Mouse (Mus musculus): Measurements from ENCODE around the gene Mob3c.
A peak's percentile ranks its signal among the peaks of the same experiment; 100 is the strongest.

Mob3c gene

DNA sequence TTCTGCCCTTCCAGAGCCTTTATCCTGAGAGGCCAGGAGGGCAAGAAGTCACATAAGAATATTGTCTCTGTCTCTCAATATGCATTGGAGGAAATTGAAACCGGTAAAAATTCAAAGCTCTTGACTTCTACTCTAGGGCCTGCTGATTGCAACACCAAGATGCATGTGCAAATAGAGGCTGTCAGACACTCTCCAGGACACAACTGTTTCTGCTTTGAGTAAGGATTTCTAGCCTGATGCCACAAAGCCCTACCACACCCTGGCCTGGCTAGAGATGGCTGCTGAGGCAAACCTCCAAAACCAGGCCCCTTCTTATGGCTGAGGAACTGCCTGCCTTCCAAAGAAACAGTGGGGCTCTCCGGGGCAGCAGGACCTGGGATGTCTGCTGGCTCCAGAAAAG, 7.7 kb downstream of the Mob3c start:
- no peak for DNase-seq (ENCODE audit: low spot score)

DNA sequence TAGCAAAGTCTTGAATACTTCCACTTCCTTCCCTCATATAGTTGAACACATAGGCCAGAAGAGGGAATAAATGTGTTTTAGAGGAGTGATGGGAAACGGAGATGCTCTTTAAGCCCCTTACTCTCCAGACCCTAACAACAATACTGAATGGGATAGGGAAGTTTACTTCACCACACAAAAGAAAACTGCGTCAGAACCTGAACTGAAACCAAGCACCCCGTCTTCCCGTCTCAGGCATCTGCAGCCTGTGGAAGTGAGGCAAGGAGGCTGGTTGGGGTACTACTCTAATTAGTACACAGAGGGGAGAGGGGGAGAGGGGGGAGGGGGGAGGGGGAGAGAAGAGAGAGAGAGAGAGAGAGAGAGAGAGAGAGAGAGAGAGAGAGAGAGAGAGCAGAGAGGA, 10.3 kb downstream of the Mob3c start:
- DNase-seq (ENCODE audit: low spot score): no peak

DNA sequence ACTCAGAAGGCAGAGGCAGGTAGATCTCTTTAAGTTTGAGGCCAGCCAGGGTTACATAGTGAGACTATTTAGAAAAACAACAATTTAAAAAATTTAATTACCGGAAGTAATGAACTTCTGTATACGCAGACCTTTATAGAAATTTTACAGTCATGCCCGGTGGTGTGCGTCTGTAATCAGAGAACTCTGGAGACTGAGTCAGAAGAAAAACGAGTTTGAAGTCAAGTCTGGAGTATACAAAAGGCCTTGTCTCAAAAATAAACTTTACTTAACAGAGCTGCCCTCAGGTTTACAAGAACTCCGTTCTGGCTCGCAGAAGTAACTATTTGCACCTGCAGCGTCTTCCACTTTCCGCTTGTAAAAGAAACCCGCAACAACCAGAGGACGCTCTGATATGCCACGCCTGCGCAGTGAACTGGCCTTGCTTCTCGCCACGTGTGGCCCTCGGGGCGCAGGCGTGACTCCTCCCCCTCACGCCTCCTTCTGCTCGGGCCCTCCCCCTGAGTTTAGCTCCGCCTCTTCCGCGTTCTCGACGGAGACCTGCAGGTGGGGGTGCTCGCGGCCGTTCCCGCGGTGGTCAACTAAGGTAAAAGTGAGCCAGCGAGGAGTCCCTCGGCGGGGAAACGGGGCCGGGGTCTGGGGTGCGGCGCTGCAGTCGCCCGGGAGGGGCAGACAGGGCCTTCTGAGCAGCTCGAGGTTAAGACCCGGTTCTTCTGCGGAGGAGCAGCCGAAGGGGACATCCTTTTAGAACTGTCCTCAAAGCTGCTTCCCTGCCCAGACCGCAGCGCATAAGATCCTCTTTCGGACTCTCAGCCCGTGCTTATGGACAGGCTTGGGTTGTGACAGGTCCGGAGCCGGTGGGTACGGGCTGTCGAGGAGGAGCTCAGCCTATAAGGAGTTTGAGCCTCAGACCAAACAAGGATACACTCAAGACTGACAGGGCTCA, 11.1 kb downstream of the Mob3c start, which contains the start of gene Mknk1:
Gene Mknk1 (plus strand): TSS at position 503 of the 946 bp plus-strand sequence.
- peak; percentile 94 for DNase-seq (ENCODE audit: low spot score)

DNA sequence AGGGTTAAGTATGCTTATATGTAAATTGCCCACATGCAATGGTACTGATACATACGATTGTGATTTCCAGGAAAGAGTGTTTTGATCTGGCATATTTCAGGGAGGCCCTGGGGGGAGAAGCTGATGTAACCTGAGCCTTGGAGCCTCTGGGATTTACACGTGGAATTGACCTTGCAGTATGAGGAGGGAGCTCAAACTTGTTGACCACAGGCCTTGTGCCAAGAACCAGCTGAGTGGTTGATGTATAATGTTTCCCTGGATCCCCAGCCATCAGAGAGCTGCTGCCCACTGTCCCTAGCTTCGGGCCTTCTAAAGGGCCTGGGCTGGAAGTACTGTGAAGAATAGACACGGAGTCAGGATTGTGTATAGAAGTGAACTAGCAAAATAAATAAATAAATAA, 12.1 kb downstream of the Mob3c start:
- DNase-seq (ENCODE audit: low spot score): no peak

DNA sequence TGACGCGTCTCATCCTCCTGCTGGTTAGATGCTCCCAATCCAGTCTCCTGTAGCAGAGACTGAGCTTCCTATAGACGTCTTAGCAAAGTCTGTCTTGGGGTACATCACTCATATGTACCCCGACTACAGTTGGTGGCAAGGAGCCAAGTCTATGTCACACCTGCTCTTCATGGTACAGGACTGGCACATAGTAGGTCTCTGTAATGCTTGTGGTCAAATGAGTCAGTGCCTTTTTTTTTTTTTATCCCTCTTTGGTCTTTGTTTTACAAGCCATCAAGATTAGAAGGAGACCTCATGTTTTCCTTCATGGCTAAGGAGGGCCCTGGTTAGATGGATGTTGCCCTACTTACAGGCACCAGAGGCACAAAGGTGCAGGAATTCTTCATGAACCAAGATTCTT, 12.9 kb downstream of the Mob3c start:
- DNase-seq (ENCODE audit: low spot score): no peak

DNA sequence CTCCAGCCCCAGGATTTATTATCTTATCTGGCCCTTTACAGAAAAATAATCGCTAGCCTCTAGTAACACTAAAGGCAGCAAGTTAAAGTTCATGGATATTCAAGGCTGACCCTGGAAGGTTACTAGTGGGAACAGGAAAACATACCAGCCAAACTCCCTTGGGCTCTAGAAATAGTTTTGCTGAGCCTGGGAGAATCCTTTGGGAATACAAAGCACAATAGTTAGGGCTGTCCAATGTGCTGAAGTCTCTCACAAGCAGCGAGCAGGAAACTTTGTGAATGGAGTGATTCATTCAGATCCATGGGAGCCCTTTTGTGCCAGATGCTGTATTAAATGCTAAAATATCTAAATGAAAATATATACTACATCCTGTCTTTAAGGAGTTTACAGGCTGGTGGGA, 18.8 kb downstream of the Mob3c start:
- no peak for DNase-seq (ENCODE audit: low spot score)

DNA sequence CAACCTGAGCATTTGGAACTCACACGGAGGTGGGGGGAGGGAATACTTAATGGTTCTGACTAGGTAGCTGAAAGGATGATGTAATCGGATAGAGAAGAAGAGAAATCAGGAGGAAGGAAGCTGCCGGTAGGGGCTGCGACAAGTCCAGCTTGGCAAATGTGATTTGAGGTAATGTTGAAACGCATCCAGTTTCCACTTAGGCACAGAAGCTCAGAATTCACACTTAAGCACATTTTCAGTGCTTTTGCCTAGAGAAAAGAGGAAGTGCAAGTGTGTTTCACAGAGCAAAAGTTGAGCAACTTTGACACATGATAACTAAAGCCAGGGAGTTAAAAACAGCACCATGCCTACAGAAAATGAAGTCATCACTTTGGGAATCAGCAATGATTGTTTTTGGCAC, 19.5 kb downstream of the Mob3c start:
- DNase-seq (ENCODE audit: low spot score): no peak

DNA sequence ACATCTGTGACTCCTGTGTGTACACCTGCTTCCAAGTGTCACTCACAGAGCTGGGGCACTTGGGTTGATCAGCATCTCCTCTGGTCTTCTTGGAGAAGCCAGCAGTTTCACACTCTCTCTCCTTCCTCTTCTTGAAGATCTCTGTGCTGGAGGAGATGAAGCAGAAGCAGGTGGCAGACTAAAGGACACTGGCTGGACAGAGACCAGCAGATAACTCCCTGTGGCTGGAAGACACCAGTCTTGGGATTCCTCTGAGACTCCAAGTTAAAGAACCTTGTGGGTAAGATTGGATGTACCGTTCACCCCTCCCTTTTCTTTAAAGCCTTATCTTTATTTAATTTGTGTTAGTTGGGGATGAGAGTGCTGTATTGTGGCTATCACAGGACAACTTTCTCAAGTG, 20.2 kb downstream of the Mob3c start:
- no peak for DNase-seq (ENCODE audit: low spot score)

DNA sequence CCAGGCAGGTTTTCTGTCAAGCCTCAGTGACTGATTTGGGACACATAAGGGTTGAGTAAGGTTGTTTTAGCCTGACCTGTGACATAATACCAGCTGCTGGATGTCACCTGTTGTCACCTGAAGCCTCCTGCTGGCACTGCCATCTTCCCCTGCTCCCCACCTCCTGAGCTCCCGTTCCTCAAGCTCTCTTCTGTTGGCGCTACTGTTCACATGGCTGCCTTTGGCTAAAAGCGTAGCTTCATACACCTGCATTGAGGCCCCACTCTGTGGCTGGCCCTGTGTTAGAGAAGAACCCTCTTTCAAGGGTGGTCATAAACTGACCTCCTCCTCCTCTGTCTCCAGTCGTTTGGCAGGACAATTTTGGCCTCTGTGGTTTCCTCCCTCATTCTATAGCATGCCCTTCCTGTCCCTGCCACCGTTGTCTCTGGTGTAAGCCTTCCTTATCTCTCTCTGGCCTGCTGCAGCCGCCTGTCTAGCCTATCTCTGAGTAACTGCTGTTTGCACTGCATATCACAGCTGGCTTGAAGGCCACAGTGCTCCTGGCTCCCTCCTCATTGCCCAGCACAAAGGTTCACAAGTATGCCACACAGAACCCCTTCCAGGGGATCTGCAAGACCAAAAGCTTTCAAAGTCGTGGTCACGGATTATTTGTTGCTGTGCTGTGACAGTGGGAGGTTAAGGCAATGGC, 21.2 kb downstream of the Mob3c start:
- no peak for DNase-seq (ENCODE audit: low spot score)

DNA sequence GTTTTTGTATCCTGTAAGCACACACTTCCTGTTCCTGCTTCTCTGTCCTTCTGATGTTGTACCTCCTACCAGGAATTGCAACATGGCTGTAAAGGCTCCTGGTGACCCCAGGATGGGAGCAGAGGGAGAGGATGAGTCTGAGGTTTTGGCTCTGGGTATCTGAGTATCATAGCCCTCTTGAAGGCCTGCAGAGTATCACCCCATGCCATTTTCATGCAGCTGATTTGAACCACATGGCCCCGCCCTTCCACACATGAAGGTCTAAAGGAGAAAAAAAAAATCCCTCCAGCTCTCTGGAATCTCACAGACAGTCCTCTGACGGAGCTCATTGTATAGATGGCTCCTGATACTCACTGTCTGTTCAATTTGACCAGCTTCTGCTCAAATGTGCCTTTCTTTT, 22.2 kb downstream of the Mob3c start:
- DNase-seq (ENCODE audit: low spot score): no peak

DNA sequence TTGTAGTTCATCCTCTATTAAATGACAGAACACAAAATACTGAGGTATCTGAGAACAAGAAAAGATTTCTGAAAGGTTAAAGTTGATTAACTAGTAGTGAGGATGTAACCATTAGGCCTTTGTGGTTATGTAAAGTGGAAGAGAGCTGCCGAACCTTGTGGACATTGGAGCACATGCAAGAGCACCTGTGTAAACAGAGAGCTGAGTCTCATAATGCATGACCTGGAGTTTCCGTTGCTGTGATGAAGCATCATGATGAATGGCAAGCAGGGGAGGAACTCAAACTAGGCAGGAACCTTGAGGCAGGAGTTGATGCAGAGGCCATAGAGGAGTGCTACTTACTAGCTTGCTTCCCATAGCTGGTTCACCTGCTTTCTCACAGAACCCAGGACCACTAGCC, 22.7 kb downstream of the Mob3c start:
- no peak for DNase-seq (ENCODE audit: low spot score)

DNA sequence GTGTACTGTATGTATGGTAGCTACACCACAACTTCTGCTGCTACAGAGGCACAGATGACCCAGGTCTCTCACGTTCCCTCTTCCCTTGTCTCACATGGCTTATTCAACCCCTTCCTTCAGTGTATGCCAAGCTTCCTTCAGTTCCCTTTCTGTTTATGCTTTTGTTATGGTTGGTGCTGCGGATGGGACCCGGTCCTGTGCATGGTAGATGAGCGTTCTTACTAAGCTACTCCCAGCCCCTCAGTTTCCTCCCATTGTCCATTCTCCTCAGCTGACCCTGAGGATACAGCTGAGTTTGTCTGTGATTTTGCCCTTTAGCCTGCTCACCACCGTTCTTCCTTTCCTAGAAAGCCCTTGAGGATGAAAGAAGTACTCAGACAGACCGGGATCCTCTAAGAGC, 23.7 kb downstream of the Mob3c start:
- no peak for DNase-seq (ENCODE audit: low spot score)

DNA sequence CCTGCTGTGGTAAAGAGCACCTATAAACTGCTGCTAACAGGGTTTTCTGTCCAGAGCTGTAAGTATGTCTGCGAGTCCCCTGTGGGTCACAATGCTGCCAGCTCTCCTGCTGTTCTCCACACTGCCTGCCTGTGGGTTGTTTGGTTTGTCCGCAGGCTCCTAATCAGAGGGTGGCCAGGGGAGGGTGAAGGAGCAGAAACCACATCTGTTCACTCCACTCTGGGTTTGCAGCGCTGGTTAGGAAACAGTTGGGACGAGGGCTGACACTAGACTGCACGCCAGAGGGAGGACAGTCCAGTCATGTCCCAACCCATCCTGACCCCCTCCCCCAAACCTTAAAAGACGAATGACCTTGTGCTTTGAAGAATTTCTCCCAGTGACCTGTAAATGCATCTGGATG, 27.2 kb downstream of the Mob3c start:
- no peak for DNase-seq (ENCODE audit: low spot score)

DNA sequence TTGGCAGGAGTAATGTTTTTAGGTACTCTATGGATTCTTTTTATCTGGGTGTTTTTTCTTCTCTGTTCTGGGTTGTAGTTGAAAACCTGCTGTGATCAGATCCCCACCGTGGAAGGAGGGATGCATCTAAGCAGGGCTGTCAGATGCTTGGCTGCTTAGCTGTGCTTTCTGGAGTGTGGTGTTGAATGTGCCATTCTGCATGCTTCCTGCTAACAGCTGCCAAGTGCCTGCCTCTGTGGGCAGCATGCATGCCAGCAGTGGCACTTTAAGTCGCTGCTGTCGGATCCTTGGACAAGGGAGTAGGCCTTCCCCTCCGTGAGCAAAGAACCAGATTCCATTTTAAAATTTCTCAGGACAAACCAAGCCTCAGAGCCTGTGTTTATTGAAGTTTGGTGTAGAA, 27.7 kb downstream of the Mob3c start:
- DNase-seq (ENCODE audit: low spot score): no peak

DNA sequence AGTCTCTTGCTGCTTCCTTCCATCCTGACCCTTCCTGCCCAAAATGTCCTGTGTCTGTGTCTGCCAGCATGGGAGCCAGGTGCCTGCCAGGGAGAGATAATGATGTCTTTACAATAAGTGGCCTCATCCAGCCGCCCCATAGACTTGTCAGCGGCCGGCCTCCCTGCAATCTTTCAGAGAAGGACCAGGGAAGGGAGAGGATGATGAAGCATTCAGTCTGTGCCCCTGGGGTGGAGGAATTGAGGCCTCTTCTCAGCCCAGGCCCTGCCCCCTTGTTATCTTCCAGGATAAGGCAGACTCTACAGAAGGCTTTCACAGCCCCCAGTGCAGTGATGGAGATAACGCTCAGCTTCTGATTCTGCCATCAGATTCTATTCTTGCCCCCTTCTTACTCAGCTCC, 28.4 kb downstream of the Mob3c start:
- no peak for DNase-seq (ENCODE audit: low spot score)

DNA sequence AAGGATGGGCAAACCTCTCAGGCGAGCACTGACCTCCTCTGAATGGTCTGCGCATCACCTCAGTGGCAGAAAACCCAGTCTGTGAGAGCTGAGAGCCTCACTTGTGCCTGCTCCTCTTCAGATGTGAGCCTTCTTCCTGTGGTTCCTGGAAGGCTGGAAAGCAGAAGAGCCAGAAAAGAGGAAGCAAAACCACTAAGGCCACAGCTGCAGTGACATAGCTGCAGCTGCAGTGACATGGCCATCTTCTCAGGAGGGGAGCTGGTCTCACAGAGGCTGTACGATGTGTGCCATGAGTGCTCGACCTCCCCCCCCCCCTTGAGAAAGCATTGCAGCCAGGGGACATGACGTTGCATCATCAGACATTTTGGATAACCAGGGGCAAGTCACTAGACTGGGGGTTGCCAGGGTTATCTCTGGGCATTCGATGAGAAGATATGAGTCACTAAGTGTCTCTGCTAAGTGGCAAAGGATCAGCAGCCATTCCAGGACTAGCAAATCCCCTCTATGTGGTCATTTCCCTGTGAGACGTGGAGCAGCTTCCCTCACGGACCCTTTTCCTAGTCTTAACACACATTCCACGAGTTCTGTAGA, 29.5 kb downstream of the Mob3c start:
- DNase-seq (ENCODE audit: low spot score): no peak

DNA sequence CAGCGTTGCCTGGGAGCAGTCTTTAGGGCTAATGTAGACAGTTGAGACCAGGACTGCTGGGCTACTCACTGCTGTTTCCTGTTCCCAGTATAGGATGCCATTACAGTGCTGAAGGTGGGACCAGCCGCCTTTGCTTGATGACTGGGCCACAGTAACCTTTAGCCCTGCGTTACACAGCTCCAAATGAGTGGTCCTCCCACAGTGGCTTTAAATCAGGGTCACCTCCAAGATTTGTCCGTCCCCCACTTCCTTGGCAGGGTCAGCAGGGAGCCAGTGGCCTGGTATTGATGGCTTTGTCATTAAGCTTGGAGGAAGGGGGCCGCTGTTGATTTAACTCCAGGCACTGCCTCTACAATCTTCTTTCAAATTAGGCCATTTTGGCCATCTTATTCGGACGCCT, 35.5 kb downstream of the Mob3c start:
- DNase-seq (ENCODE audit: low spot score): no peak

DNA sequence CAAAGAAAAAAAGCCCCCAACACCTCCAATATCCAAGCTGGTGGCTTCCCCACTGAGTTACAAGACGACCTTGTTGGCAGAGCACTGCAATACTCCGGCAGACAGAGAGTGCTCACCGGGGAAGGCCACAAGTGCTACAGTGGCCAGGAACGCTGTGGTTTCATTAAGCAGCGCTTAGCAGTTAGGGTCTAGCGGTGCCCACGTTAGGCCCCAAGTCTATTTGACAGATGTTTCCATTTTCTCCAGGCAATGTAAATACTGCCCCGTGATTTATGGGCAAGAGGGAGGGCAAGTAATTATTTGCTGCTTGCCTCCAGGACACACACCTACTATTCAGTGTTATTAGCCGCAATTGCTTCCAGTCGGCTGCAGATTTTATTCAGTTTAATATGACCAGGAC, 36.0 kb downstream of the Mob3c start:
- DNase-seq (ENCODE audit: low spot score): no peak

DNA sequence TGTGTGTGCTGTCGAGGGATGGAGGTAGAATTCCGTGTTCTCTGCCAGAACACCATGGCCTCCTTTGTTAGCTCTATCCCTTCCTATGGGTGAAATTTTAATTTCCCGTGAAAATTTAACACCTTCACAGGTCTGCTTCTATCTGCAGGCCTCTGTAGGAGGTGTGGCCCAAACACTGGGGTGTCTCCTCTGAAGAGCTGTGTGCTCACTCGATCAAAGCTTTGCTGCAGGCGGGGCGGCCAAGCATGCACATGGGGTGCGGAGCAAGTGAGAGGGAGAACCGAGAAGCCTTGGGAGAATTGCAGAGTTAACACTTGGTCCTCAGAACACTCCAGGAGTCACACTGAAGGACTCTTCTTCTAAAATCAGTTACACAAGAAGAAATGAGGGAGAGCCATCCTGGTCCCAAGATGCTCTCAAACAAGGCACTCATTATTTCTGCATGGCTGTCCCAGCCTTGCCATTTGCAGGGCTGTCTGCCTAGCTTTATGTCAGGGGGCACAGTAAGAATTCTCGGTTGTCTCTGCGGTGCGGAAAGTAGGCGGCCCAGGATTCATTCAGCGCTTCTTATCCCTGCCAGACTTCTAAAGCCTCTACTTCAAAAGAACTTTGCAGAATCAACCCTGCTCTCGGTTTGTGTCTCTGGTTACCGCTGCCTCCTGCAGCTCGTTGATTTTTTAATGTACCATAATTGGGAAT, 41.8 kb downstream of the Mob3c start:
- no peak for DNase-seq (ENCODE audit: low spot score)

DNA sequence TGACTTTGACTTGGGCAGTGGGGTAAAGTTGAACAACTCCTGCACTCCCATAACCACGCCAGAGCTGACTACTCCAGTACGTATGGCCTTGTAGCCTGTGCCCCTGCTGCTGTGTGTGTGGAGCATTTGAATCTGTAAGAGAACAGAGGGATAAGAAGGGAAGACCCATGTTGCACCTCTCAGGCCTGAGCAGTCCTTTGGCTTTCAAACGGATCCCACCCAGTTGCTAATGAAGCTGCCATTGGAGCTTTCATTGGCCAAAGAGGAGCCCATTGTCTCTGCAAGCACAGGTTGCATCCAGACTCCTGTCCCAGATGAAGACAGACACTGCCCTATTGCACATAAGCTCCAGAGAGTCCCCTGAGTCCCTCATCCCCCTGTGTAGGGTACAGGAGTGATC, 45.3 kb downstream of the Mob3c start:
- DNase-seq (ENCODE audit: low spot score): no peak

DNA sequence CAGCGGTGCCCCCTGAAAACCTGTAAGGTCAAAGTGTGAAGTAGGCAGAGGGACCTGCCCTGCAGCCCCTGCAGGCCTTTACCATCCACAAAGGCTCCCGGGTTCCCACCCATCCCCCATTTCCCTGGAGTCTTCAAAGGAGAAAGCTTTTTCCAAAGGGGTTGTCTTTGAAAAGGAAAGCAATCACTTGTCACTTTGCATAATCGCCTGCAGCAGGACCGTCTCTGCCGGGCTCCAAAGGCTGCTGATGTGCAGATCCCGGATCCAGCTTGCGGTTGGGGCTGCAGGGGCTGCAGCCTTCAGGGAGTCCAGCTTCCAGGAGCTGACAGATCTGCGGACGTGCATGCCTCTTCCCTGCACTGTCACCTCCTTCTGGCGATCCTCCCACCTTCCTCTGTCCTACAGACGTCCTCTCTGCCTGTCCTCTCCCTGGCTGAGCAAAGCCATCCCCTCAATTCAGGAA, 50.4 kb downstream of the Mob3c start:
- no peak for DNase-seq (ENCODE audit: low spot score)

DNA sequence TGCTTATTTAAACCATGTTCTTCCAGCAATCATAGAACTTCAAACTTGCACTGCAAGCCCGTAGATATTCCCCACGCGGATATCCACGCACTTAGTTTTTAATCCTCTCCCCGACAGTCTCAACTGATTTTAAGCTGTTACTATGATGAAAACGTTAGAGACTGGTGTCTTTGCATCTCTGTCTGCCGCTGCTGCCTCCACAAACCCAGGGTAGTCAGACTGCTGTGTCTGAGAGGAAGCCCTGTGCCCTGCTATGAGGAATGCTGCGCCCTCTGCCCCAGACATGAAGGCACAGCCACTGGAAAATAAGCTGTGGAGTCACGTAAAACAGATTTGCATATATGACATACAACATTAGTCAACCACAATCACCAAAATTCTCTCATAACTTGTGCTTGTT, 50.9 kb downstream of the Mob3c start:
- DNase-seq (ENCODE audit: low spot score): no peak
